Mouse (Mus musculus): ENCODE data around the gene Abca5. TPM values are rescaled to one million over a fixed set of nuclear protein-coding genes. Genes with fewer than 3 reads are reported as not detected.

Abca5 gene
- total RNA-seq, 2 experiments from 2014 or later: 9.8 to 12.3 TPM

DNA sequence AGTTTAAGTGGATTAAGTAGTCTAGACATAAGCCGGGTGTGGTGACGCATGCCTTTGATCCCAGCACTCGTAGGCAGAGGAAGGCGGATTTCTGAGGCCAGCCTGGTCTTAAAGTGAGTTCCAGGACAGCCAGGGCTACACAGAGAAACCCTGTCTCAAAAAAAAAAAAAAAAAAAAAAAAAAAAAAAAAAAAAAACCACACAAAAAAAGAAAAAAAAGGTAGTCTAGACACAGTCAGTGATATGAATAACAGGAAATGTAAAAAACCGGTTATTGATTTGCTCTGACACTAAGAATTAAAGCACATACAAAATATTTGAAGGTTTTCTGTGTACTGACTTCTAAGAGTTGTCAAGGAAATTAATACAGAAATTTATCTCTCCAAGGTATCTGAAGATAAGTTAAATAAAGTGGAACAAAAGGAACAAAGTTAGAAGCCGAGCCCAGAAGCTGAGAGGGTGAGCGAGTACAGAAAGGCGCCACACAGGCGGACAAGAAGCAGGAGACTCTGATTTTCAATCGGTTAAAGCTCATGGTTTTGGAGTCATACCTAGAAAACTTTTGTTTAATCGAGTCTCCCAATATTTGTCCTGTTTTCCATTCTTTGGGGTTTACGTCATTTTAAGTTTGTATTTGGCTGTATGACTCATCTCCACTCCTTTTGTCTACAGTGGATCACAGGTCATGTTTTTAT is 30.9 kb downstream of the Abca5 start:
- no peak for DNase-seq
- intact Hi-C loops (cut with DNase I): no loop called here

DNA sequence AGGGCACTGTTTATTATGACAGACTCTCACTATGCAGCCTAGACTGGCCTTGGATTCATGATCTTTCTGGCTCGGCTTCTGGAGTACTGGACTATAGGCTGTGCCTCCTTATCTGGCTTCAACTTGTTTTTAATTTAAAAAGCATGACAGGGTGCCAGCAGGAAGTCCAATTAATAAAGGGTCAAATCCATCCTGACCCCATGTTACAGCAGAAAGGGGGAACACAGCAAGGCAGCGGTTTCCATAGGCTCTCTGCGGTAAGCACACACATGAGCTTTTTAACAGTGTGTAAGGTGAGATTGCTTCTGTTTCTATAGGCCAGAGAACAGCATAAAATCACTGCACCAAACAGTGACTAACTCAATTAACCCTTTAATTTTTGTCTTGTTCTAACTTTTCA is 34.1 kb downstream of the Abca5 start:
- DNase-seq: no peak
- intact Hi-C loops (cut with DNase I): no loop called here

DNA sequence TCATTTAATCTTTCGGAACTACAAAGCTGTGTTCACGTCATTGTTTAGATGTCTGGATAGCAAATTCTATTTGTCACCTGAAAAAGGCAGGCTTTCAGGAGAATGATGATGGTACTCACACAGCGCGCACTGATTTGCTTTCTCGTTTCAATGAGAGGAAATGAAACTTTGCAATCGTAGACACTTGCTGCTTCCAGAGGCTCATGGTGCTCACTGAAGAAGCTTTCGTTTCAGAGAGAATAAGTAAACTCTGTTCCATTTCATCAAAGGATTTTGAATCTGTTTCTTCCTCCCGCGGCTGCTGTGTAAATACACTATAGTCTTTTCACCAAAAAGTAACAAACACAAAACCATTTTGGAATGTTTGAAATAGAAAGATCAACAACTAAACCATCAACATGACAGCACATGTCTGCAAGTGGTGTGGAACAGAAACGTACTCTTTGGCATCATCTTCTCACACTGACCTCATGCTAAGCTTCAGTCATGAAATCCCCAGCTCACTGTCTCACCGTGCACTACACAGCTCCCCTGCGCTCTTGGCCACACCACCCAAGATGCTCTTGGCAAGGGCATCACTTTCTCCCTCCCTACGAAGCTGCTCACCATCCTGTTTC is 39.5 kb downstream of the Abca5 start:
- intact Hi-C loops (cut with DNase I): no loop called here
- DNase-seq: no peak

DNA sequence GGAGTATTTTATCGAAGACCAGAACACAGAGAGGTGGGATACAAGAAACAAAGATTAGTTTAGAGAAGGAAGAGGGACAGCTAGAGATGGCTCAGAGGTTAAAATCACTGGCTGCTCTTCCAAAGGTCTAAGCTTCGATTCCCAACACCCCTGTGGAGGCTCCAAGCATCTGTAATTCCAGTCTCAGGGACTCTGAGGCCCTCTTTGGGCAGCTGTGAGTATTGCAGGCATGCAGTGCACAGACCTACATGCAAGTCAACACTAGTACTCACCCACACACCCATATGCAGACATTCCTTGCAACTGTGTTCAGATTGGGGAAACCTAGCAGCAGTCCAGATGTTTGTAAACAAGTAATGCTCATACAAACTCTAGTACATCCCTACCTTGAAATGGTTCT is 46.9 kb downstream of the Abca5 start:
- no peak for DNase-seq
- intact Hi-C loops (cut with DNase I): no loop called here

DNA sequence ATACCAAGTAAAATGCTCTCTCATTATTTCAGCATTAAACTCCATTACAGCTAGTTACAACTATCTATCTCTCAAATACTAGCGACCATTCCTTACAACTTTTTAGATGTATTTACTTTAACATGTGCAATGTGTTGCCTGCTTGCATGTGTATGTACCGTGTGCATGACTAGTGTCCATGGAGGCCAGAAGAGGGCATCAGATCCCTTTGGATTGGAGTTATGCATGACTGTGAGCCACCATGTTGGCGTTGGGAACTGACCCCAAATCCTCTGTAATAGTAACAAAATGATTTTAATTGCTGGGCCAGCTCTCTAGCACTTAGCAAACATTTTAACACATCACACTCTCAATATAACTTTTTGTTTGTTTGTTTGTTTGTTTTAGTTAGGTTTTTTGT is 49.1 kb downstream of the Abca5 start:
- intact Hi-C loops (cut with DNase I): no loop called here

DNA sequence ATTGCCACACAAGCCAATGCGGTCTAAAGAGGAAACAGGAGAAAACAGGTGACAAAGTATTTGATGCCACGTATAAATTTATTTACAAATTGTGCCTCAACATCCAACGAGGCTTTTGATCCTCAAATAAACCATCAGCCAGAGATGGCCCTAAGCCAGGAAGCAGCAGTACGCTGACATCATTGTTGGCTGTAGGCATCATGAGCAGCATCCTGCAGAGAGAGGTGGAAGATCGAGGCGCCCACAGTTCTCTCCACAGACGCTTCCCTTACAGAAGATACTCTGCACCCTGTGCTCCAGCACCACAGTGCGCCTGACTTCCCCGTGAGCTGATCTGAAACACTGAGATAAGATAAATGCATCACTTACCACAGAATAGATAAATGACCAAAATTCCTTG is 49.8 kb downstream of the Abca5 start:
- intact Hi-C loops (cut with DNase I): no loop called here
- DNase-seq: peak in 1 of 2 experiments; percentile 13

More for the DNA sequence above, 49.1 kb downstream of the Abca5 start:
- DNase-seq: no peak

DNA sequence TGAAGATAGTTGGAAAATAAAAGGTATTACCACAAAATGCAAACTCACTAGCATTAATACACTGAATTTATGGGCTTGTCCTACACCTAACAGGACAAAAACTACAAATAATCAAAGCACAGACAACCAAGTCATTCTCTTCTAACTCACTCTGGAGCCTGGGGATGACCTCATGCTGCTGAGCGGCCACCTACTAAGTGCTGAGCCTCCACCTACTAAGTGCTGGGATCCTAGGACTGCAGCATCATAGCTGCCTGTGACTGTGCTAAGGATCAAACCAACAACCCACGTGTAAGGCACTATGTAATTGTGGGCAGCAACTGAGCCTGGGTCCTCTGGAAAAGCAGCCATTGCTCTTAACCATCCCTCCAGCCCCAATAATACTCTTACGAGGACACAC is 51.2 kb downstream of the Abca5 start:
- no peak for DNase-seq
- intact Hi-C loops (cut with DNase I): no loop called here

DNA sequence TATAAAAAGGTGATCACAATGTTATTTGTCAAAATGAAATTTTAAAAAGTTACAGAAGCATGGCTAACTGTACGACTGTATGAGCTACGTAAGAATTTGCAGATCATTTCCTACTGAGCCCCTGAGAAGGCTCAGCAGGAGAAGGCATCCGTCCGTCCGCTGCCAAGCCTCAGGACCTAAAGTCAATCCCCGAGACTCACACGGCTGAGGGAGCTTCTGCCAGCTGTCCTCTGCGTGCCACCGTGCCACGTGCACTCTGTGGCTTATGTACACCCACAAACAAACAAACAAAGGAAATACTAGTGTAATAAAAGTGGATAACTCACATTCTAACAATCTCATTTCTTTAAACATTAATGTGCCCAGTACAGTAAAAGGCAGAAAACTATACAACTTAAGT is 52.7 kb downstream of the Abca5 start:
- DNase-seq: no peak
- intact Hi-C loops (cut with DNase I): no loop called here

DNA sequence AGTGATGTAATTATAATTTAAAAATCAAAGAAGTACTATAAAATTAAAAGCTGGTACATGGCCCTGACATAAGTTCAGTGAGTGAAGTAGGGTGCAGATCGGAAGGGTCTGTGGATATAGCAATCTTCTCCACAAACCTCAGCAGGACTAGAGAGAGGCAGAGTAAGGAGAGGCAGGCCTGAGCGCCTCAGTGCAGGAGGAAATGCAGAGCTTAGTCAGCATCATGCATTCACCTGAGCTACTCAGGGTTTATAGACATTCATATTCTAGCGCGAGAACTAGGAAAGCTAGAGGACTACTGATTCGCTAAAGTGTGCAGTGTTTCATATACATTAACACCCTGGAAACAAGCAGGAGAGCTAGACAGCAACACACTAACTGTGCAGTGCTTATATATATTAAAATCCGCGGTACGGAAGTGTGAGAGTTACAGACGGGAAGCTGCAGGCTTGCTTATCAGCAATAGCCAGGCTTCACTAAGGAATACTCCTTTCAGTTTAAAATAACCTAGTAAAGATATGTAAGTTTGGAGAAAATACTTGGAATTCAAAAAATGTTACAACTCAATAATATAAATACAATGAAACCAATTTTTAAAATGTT is 53.2 kb downstream of the Abca5 start:
- intact Hi-C loops (cut with DNase I): no loop called here
- DNase-seq: no peak

DNA sequence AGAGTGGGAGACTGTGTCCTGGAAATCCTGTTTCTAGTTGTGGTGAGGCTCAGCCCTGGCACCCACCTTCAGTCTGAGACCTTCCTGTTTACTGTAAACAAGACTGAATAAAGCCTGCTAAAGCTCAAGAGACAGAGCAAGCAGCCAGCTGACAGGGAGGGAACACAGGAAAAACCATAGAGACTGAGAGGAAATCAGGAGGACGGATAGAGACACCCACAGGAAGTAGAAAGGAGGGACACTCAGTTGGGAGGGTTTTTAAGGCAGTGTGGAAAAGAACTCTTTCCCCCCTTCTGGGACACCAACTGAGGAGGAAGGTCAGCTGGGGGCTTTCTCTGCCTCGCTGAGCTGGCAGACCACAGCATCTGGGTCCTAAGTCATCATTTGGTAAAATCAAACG is 62.7 kb downstream of the Abca5 start:
- intact Hi-C loops (cut with DNase I): no loop called here
- DNase-seq: no peak

DNA sequence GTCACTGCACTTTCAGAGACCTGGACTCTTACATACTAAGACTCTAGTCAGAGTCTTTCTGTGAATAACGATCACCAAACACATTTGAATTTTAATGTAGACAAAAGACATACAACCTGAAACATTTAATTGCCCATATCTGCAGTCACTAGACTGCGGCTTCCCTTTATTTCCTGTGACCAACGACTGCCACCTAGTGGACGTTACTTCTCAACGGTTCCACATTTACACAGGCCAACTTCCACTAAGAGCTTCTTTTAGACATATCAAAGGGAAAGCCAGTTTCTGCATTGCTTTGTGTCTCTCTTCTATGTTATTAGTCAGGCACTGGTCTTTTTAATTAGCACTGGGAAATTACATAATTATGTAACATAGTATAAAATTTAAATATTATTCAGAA is 65.8 kb downstream of the Abca5 start:
- intact Hi-C loops (cut with DNase I): no loop called here
- DNase-seq: peak; percentile 64 to 80

DNA sequence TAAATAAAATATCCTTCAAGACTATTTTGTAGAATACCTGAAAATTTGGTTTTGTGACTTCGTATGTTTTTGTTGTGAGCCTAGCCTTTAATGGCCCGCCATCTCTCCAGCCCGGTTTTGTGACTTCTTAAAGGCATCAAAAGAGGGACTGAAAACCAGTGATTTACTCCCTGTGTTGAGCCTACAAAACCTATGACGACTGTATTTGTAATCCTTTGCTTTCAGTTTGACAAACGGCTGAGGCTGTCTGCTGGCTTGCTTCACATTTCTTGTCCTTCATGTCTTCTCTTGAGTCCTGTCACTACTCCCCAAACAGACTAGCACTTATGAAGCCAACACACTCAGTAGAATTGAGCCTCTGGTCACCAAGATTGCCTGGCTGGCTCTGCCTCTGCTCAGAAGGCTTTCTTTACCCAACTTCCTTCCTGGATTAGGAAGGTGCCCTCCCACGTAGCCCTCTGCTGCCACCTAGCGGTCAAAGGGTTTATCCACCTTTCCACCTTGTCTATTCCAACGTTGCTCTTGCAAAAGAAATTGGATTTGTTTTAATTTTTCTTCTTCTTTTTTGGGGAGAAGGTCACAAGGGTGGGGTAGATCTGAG is 69.2 kb downstream of the Abca5 start:
- DNase-seq: peak; percentile 89 to 95
- intact Hi-C loops (cut with DNase I): loop anchor here (1.0 to 5.0 kb wide), 3 partner anchors 376 to 596 kb away; no protein-coding TSS in a partner anchor

DNA sequence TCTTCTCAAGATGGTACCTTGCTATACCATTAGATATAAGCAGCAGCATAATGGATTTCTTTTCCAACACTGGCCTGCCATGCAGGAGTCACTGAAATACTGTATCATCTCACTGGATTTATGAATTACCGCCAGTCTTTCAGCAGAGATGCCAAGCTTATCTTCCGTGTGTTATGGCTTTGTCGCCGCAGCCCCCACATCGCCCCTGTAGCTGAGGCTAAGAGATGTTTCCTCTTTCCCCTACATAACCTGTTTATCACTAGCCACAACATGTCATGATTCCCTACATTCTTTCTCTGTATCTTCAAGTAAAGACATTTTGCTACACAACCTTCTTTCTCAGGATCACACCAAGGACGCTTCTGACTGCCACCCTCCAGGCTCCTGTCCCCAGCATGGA is 70.3 kb downstream of the Abca5 start:
- intact Hi-C loops (cut with DNase I): loop anchor here (5.0 kb wide), 1 partner anchor 595 kb away; no protein-coding TSS in a partner anchor
- DNase-seq: no peak

DNA sequence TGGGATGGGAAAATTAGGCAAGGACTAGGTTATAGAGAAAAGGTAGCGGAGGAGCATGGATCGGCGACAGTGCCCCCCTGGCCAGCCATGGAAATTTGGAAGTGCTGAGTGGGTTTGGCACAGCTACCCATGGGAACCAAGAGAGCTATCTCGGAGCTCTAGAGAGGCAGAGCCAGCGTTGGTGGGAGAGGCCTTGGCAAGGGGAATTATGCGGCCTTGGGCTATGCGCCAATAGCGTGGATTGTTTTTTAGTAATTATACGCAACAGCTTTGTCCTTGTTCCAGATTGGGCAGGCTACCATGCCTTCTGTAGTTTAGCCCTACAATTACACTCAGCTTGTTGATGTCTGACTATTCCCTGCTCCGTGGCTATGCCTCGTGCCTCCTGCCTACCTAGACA is 70.8 kb downstream of the Abca5 start:
- intact Hi-C loops (cut with DNase I): loop anchor here (5.0 kb wide), 1 partner anchor 594 kb away; no protein-coding TSS in a partner anchor
- DNase-seq: peak in 1 of 2 experiments; percentile 10

DNA sequence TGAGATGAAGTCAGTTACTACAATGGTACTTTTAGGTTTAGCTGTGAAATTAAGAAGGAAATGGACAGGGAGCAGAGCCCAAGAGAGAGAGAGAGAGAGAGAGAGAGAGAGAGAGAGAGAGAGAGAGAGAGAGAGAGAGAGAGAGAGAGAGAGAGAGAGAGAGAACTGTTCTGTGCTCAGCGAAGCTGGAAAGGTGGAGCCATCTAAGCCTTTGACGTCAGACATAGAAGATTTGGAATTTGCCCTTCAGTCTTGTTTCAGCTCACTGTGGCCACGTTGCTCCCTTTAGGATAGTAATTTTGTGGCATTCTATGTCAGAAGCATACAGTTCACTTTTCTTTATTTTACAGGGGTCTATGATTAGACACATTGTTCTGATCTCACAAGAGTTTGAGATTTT is 75.6 kb downstream of the Abca5 start:
- DNase-seq: no peak
- intact Hi-C loops (cut with DNase I): no loop called here

DNA sequence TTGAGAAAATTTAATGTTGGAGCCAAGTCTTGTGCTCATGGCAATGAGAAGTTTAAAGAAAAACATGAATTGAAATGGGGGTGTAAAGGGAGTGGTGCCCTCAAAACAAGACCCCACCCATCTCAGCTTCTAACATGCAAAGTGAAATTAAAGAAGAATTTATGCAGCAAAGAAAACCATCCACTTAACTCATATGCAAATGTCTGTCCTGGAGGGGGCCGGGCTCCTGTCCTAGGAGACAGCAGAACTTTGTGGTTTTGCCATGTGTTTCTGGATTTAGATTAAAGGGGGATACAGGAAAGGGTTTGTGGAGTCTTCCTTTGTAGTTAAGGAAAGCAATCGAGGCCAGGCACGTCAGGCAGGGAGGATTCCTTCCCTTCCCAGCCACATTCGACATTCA is 79.6 kb downstream of the Abca5 start:
- no peak for DNase-seq
- intact Hi-C loops (cut with DNase I): no loop called here

DNA sequence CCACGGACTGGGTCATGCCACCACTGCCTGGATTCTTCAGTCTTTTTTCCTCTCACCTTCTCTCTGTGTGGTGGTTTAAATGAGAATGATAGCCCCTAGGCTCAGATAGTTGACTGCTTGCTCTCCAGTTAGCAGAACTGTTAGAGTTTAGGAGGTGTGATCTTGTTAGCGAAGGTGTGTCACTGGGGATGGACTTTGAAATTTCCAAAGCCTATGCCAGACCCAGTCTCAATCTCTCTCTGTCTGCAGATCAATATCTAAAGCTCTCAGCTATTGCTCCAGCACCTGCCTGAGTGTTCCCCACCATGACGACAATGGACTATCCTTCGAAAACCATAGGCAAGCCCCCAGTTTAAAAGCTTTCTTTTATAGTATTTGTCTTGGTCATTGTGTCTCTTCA is 80.5 kb downstream of the Abca5 start:
- no peak for DNase-seq
- intact Hi-C loops (cut with DNase I): no loop called here

DNA sequence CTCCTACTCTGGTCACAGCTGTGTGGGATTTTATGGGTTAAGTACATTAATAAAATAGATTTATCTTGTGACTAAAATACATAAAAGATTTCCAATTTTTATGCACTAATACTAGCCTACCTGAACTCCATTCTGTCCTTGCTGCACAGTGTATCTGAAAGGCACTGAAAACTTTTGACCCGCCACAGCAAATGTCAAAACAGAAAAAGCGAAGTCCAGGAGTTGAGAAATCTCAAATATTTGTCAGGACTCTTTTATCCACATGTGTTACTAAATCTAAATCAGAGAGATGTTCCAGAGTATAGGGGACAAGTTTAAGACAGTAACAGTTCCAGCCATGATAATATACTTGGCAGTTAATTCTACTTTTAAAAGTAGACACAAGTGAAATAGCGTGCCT is 85.3 kb downstream of the Abca5 start:
- intact Hi-C loops (cut with DNase I): no loop called here
- no peak for DNase-seq

DNA sequence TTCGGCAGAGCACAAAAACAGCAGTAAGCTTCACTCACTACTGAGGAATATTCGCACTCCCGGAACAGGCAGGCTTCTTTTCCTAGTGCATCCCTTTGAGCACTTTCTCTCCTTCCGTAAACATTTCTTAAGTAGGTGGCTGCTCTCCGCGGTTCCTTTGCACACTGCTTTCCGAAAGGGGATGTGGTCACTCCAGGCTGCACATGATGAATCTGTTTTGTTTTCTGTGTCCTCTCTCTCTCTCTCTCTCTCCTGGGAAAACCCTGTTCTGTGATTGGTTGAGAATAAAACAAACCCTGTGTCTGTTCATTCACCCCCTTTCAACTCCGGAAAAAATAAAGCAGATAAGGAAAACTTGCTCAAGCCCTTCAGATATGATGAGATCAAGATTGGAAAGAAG is 86.0 kb downstream of the Abca5 start, which contains the start of gene Abca6:
Gene Abca6 (minus strand): TSS at position 243 of the 400 bp plus-strand sequence.
- intact Hi-C loops (cut with DNase I): no loop called here
- peak; percentile 54 to 57 for DNase-seq

DNA sequence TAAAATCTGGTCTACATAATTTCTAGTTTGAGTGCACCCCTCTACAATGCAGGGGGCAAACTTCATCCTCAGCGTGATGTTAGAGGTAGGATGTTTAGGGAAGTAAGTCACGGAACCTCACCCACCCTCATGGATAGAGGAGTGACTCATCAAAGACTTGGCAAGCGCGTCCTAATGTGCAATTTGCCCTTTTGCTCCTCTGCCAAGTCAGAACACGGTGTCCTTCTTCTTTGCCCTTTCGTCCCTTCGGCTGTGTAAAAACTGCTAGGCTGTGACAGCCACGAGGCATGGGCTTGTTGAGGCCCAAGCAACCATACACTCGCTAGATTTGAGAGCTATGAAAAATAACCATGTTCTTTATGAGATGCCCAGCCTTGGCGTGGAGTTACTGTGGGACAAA is 92.8 kb downstream of the Abca5 start:
- DNase-seq: peak in 1 of 2 experiments; percentile 17
- intact Hi-C loops (cut with DNase I): no loop called here

DNA sequence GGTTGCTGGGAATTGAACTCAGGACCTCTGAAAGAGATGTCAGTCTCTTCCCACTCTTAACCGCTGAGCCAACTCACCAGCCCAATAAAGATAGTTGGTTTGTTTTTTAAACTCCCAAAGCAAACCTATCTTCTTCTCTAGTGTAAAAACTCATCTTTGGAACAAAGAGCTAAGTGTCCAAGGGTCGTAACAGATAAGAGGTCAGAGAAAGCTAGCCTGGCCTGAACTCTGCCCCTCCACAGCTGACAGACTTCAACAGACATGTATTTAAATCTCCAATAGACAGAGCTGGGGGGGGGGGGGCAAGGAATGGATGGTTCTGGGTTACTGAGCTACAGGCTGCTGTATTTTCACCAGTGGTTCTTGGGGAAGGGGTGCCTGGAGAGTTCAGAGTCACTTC is 100.0 kb downstream of the Abca5 start:
- no peak for DNase-seq
- intact Hi-C loops (cut with DNase I): no loop called here

DNA sequence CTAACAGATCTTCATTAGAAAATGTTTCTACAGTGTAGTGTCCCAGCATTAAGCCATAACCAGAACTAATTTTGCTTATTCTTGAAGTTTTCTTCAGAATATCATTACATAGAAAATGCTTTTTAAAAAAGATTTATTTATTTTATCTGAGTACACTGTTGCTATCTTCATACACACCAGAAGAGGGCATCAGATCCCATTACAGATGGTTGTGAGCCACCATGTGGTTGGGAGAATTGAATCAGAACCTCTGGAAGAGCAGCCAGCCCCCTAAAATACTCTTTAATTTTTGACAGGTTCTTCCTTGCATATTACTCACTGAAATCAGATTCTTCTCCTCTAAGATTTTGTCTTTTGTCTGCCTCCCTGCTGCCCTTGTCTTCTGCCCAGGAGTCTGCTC is 104.5 kb downstream of the Abca5 start:
- intact Hi-C loops (cut with DNase I): no loop called here
- no peak for DNase-seq

Data from heart, postnatal 10 days (tissue).